Mouse (Mus musculus) kidney, adult 8-10 months (tissue): ENCODE measurements around the gene Dtx4.
"Not testable (repeated sequence)": the region's sequence is repeated elsewhere in the genome, so short reads cannot be mapped to it uniquely, and the experiment has no call there.

Experiments used
- DNase-seq, 2 experiments: peaks; one replicate each; pipeline ENCODE4 v3.0.0; 2022

The Dtx4 gene

GRCm38 (mm10) chr19:12501370-12502347, at the start of gene Dtx4:
TSS of gene Dtx4 (minus strand) at chr19:12501454.
- DNase-seq = peak; percentile 93 to 98

- DNase-seq = peak in 1 of 2 experiments; percentile 35
Observed at GRCm38 (mm10) chr19:12550005-12550942, 49.0 kb upstream of the Dtx4 start.

GRCm38 (mm10) chr19:12549166-12549565, 47.9 kb upstream of the Dtx4 start:
- peak in 1 of 2 experiments; percentile 27 for DNase-seq

GRCm38 (mm10) chr19:12545440-12545839, 44.2 kb upstream of the Dtx4 start, which contains the start of gene Fam111a:
TSS of gene Fam111a (plus strand) at chr19:12545740.
- not testable (repeated sequence) for DNase-seq

GRCm38 (mm10) chr19:12541644-12542043, 40.4 kb upstream of the Dtx4 start:
- no peak for DNase-seq

- no peak for DNase-seq
Observed at GRCm38 (mm10) chr19:12540727-12541126, 39.5 kb upstream of the Dtx4 start.

- no peak for DNase-seq
Observed at GRCm38 (mm10) chr19:12539975-12540374, 38.7 kb upstream of the Dtx4 start.

- DNase-seq = no peak
Observed at GRCm38 (mm10) chr19:12537168-12537567, 35.9 kb upstream of the Dtx4 start.

- DNase-seq = no peak
Observed at GRCm38 (mm10) chr19:12523377-12523776, 22.1 kb upstream of the Dtx4 start.

GRCm38 (mm10) chr19:12518541-12518890, 17.3 kb upstream of the Dtx4 start:
- no peak for DNase-seq

GRCm38 (mm10) chr19:12517671-12518540, 16.7 kb upstream of the Dtx4 start:
- DNase-seq = peak; percentile 65 to 72

- no peak for DNase-seq
Observed at GRCm38 (mm10) chr19:12514621-12515020, 13.4 kb upstream of the Dtx4 start.

- no peak for DNase-seq
Observed at GRCm38 (mm10) chr19:12502756-12503155, 1.5 kb upstream of the Dtx4 start.

- no peak for DNase-seq
Observed at GRCm38 (mm10) chr19:12500881-12501311, 358 bp downstream of the Dtx4 start.

- no peak for DNase-seq
Observed at GRCm38 (mm10) chr19:12500124-12500523, 1.1 kb downstream of the Dtx4 start.

- no peak for DNase-seq
Observed at GRCm38 (mm10) chr19:12499485-12499884, 1.8 kb downstream of the Dtx4 start.

- no peak for DNase-seq
Observed at GRCm38 (mm10) chr19:12498941-12499340, 2.3 kb downstream of the Dtx4 start.

GRCm38 (mm10) chr19:12498321-12498720, 2.9 kb downstream of the Dtx4 start:
- no peak for DNase-seq

GRCm38 (mm10) chr19:12497909-12498308, 3.3 kb downstream of the Dtx4 start:
- no peak for DNase-seq

GRCm38 (mm10) chr19:12496241-12496640, 5.0 kb downstream of the Dtx4 start:
- DNase-seq = no peak

GRCm38 (mm10) chr19:12494972-12495535, 6.2 kb downstream of the Dtx4 start:
- DNase-seq = no peak

GRCm38 (mm10) chr19:12494187-12494458, 7.1 kb downstream of the Dtx4 start:
- DNase-seq = no peak
